Comparison of ENCODE assay signal across 8 mouse cellular contexts in genomic region chr19:5921715-5922114, GRCm38 (mm10). TPM values are rescaled to one million over a fixed set of nuclear protein-coding genes. Genes with fewer than 3 reads are reported as not detected.
A peak's percentile ranks its signal among the peaks of the same experiment; 100 is the strongest.
DNase-seq lines count a peak whose midpoint lies in the region; ATAC-seq and TF ChIP-seq lines count a peak whose summit lies in the region.

No protein-coding gene starts in this region.

- H3K4me3 ChIP-seq in ES-E14 (ENCODE audit: insufficient read depth in 1 of 2, low read depth in 1 of 2, low read length in 2 of 2, poor library complexity in 1 of 2, severe bottlenecking in 1 of 2), result peak overlapping the region in 1 of 2 experiments; percentile 49; a peak in 2 of 4 replicates
- no peak overlapping the region for H3K4me3 ChIP-seq in embryonic facial prominence, embryonic 12.5 days
- H3K4me3 ChIP-seq in limb, embryonic 14.5 days (replicated peaks; ENCODE audit: low read length), result no peak overlapping the region
- no peak overlapping the region for H3K4me3 ChIP-seq in neural tube, embryonic 14.5 days (ENCODE audit: low read depth, low read length)

- peak overlapping the region; percentile 24; the same call in 1 of the 2 replicates for H3K4me2 ChIP-seq in embryonic facial prominence, embryonic 12.5 days (replicated peaks)
- H3K4me2 ChIP-seq in limb, embryonic 14.5 days (replicated peaks; ENCODE audit: low read depth, low read length, severe bottlenecking), result peak overlapping the region; percentile 15; the same call in 1 of the 2 replicates
- H3K4me2 ChIP-seq in neural tube, embryonic 14.5 days (ENCODE audit: low read depth, low read length), result peak overlapping the region; percentile 27; the same call in 1 of the 2 replicates

- H3K9me3 ChIP-seq in ES-E14 (ENCODE audit: control insufficient read depth, insufficient read depth, low read depth, low read length), result no peaks in the 10 kb centered on the region
- H3K9me3 ChIP-seq in embryonic facial prominence, embryonic 12.5 days, result no peaks in the 10 kb centered on the region
- no peaks in the 10 kb centered on the region for H3K9me3 ChIP-seq in limb, embryonic 14.5 days (ENCODE audit: control insufficient read depth, low read length)
- H3K9me3 ChIP-seq in neural tube, embryonic 14.5 days (ENCODE audit: control insufficient read depth, low read length), result no peaks in the 10 kb centered on the region

- no peak for ATAC-seq in embryonic facial prominence, embryonic 12.5 days (ENCODE audit: insufficient number of reproducible peaks, insufficient read depth, low FRiP score, low TSS enrichment)
- ATAC-seq in limb, embryonic 14.5 days (ENCODE audit: low FRiP score, low read depth), result no peak
- no peak for ATAC-seq in neural tube, embryonic 14.5 days (ENCODE audit: low read depth)

- in situ Hi-C loops in ES-E14 (cut with MboI; ENCODE audit: low sequenced_read_pairs in 2 of 2, unreplicated experiment in 2 of 2), result no loop called here

- 16% methylated on average over 9 of the region's 9 CpGs for WGBS in embryonic facial prominence, embryonic 12.5 days
- WGBS in limb, embryonic 14.5 days, result 20% methylated on average over 9 of the region's 9 CpGs
- 25% methylated on average over 9 of the region's 9 CpGs for WGBS in neural tube, embryonic 14.5 days

- H3K4me1 ChIP-seq in ES-E14 (ENCODE audit: control insufficient read depth in 2 of 2, insufficient read depth in 2 of 2, low read length in 2 of 2, poor library complexity in 1 of 2), result peaks cover 7 to 11% of the 10 kb centered on the region in 2 experiments; a peak in 3 of 4 replicates
- 0 out of 2 replicates have a peak, but pooled peaks cover 7% of the 10 kb centered on the region for H3K4me1 ChIP-seq in embryonic facial prominence, embryonic 12.5 days
- no peaks in the 10 kb centered on the region for H3K4me1 ChIP-seq in limb, embryonic 14.5 days (ENCODE audit: control insufficient read depth, insufficient read depth, low read length)
- H3K4me1 ChIP-seq in neural tube, embryonic 14.5 days (ENCODE audit: control insufficient read depth, insufficient read depth, low read length), result peaks cover 6% of the 10 kb centered on the region; the same call in 1 of the 2 replicates

- no peak overlapping the region; the same call in 1 of the 2 replicates for H3K9ac ChIP-seq in ES-E14 (ENCODE audit: insufficient read depth, low read depth, low read length, poor library complexity, severe bottlenecking)
- H3K9ac ChIP-seq in embryonic facial prominence, embryonic 12.5 days, result no peak overlapping the region; the same call in 1 of the 2 replicates
- H3K9ac ChIP-seq in limb, embryonic 14.5 days (ENCODE audit: low read depth, low read length, severe bottlenecking), result peak overlapping the region; percentile 12; the same call in 1 of the 2 replicates
- H3K9ac ChIP-seq in neural tube, embryonic 14.5 days (replicated peaks; ENCODE audit: low read depth, low read length), result peak overlapping the region; percentile 28; the same call in 1 of the 2 replicates

- TF ChIP-seq POLR2A in limb, embryonic 14.5 days (IDR thresholded peaks at IDR 0.05; ENCODE audit: borderline replicate concordance, extremely low read depth, insufficient read depth, insufficient read length), result no peak

- peak; percentile 30 for DNase-seq in ES-E14 (ENCODE audit: low read depth, low spot score)
- peak; percentile 35 for DNase-seq in heart, postnatal 25 days (ENCODE audit: low spot score)
- no peak for DNase-seq in limb, embryonic 14.5 days (ENCODE audit: low spot score)
- no peak for DNase-seq in testis, postnatal 14 days (ENCODE audit: low spot score)
- DNase-seq in layer of hippocampus, postnatal 10 days (ENCODE audit: low spot score in 2 of 2), result no peak
- no peak for DNase-seq in testis, postnatal 10 days (ENCODE audit: low spot score)

- no peaks in the 10 kb centered on the region for H3K36me3 ChIP-seq in ES-E14 (ENCODE audit: control insufficient read depth, insufficient read depth, low read length, poor library complexity, severe bottlenecking)
- no peaks in the 10 kb centered on the region for H3K36me3 ChIP-seq in embryonic facial prominence, embryonic 12.5 days
- H3K36me3 ChIP-seq in limb, embryonic 14.5 days (ENCODE audit: control insufficient read depth, insufficient read depth, low read length), result peaks cover 6% of the 10 kb centered on the region
- H3K36me3 ChIP-seq in neural tube, embryonic 14.5 days (ENCODE audit: control insufficient read depth, insufficient read depth, low read length), result no peaks in the 10 kb centered on the region

- no peak overlapping the region for H3K27ac ChIP-seq in ES-E14 (ENCODE audit: insufficient read depth, low read depth, low read length, poor library complexity, severe bottlenecking)
- no peak overlapping the region for H3K27ac ChIP-seq in embryonic facial prominence, embryonic 12.5 days
- H3K27ac ChIP-seq in limb, embryonic 14.5 days (replicated peaks; ENCODE audit: low read depth, low read length), result no peak overlapping the region
- no peak overlapping the region for H3K27ac ChIP-seq in neural tube, embryonic 14.5 days (ENCODE audit: low read depth, low read length)

- H3K27me3 ChIP-seq in embryonic facial prominence, embryonic 12.5 days, result 0 out of 2 replicates have a peak, but pooled peaks cover 10% of the 10 kb centered on the region
- 0 out of 2 replicates have a peak, but pooled peaks cover 5% of the 10 kb centered on the region for H3K27me3 ChIP-seq in limb, embryonic 14.5 days (ENCODE audit: control insufficient read depth, insufficient read depth, low read length)
- no peaks in the 10 kb centered on the region for H3K27me3 ChIP-seq in neural tube, embryonic 14.5 days (ENCODE audit: control insufficient read depth, insufficient read depth, low read length)

- intact Hi-C loops in heart, postnatal 25 days (cut with DNase I), result loop anchor here (5.0 kb wide), 2 partner anchors 96 to 121 kb away; partner anchors contain the start of gene Capn1

TF ChIP-seq in ES-E14, 5 proteins besides CTCF, POLR2A, EP300 and RAD21:
- no peak for TF ChIP-seq ZC3H11A (IDR thresholded peaks at IDR 0.05; ENCODE audit: borderline replicate concordance, low read depth, low read length)
- no peak for TF ChIP-seq HCFC1 (IDR thresholded peaks at IDR 0.05; ENCODE audit: borderline replicate concordance, insufficient read depth, low read length)
- no peak for TF ChIP-seq MAFK (IDR thresholded peaks at IDR 0.05; ENCODE audit: insufficient read depth, low read depth, low read length)
- TF ChIP-seq ZNF384 (IDR thresholded peaks at IDR 0.05; ENCODE audit: low read depth, low read length), result no peak
- no peak for TF ChIP-seq CHD2 (IDR thresholded peaks at IDR 0.05; ENCODE audit: low read depth, low read length)
TF ChIP-seq in ES-E14: peak in this region for 0.

RNA-seq across cellular contexts. Expression of gene Cdc42ep2, which starts 2.9 kb away (rescaled TPM):
- total RNA-seq in ES-E14 (2012; rRNA removed), result 0.42 and 0.76 TPM in 2 replicates
- polyA plus RNA-seq in embryonic facial prominence, embryonic 12.5 days (2016; fragmentation: Nextera tagmentation; extraction: Ambion mirVana), result 3.6 and 4.2 TPM in 2 replicates
- total RNA-seq in heart, postnatal 25 days (2021), result 1 to 10 TPM; 9.1 to 9.8 TPM
- 9.7 and 10.0 TPM in 2 replicates for polyA plus RNA-seq in limb, embryonic 14.5 days (2012; rRNA removed)
- polyA plus RNA-seq in limb, embryonic 14.5 days (2014; fragmentation: Nextera tagmentation; extraction: Ambion mirVana), result 6.5 and 8.0 TPM in 2 replicates
- 16.7 and 17.4 TPM in 2 replicates for polyA plus RNA-seq in neural tube, embryonic 14.5 days (2014; fragmentation: Nextera tagmentation; extraction: Ambion mirVana)
- total RNA-seq in layer of hippocampus, postnatal 10 days (2021), result 1 to 10 TPM; 5.2 to 5.7 TPM

RNA-seq across cellular contexts. Expression of gene Dpf2, which starts 8.9 kb away (rescaled TPM):
- 37.9 and 39.5 TPM in 2 replicates for total RNA-seq in ES-E14 (2012; rRNA removed)
- polyA plus RNA-seq in embryonic facial prominence, embryonic 12.5 days (2016; fragmentation: Nextera tagmentation; extraction: Ambion mirVana), result 192 and 207 TPM in 2 replicates
- total RNA-seq in heart, postnatal 25 days (2021), result 10 to 100 TPM; 87.4 to 96.1 TPM
- polyA plus RNA-seq in limb, embryonic 14.5 days (2012; rRNA removed), result 179 and 199 TPM in 2 replicates
- polyA plus RNA-seq in limb, embryonic 14.5 days (2014; fragmentation: Nextera tagmentation; extraction: Ambion mirVana), result 143 and 147 TPM in 2 replicates
- 85.3 and 102 TPM in 2 replicates for polyA plus RNA-seq in neural tube, embryonic 14.5 days (2014; fragmentation: Nextera tagmentation; extraction: Ambion mirVana)
- 10 to 100 TPM; 76.0 to 79.9 TPM for total RNA-seq in layer of hippocampus, postnatal 10 days (2021)

RNA-seq across cellular contexts. Expression of gene Tigd3, which starts 27.8 kb away (rescaled TPM):
- total RNA-seq in ES-E14 (2012; rRNA removed), result 2.1 and 2.2 TPM in 2 replicates
- polyA plus RNA-seq in embryonic facial prominence, embryonic 12.5 days (2016; fragmentation: Nextera tagmentation; extraction: Ambion mirVana), result 5.3 and 6.3 TPM in 2 replicates
- under 1 TPM; 0.22 to 0.68 TPM for total RNA-seq in heart, postnatal 25 days (2021)
- 4.8 TPM in 2 replicates for polyA plus RNA-seq in limb, embryonic 14.5 days (2012; rRNA removed)
- polyA plus RNA-seq in limb, embryonic 14.5 days (2014; fragmentation: Nextera tagmentation; extraction: Ambion mirVana), result 1.7 and 2.0 TPM in 2 replicates
- polyA plus RNA-seq in neural tube, embryonic 14.5 days (2014; fragmentation: Nextera tagmentation; extraction: Ambion mirVana), result 11.4 and 12.8 TPM in 2 replicates
- total RNA-seq in layer of hippocampus, postnatal 10 days (2021), result 1 to 10 TPM; 4.4 to 5.5 TPM

RNA-seq across cellular contexts. Expression of gene Pola2, which starts 42.3 kb away (rescaled TPM):
- total RNA-seq in ES-E14 (2012; rRNA removed), result 69.7 and 80.5 TPM in 2 replicates
- 80.5 and 82.9 TPM in 2 replicates for polyA plus RNA-seq in embryonic facial prominence, embryonic 12.5 days (2016; fragmentation: Nextera tagmentation; extraction: Ambion mirVana)
- 10 to 100 TPM in 1 of 2 experiments, 1 to 10 TPM in 1; 8.9 to 11.2 TPM for total RNA-seq in heart, postnatal 25 days (2021)
- polyA plus RNA-seq in limb, embryonic 14.5 days (2012; rRNA removed), result 87.9 and 109 TPM in 2 replicates
- 65.8 and 66.3 TPM in 2 replicates for polyA plus RNA-seq in limb, embryonic 14.5 days (2014; fragmentation: Nextera tagmentation; extraction: Ambion mirVana)
- polyA plus RNA-seq in neural tube, embryonic 14.5 days (2014; fragmentation: Nextera tagmentation; extraction: Ambion mirVana), result 18.0 and 21.6 TPM in 2 replicates
- 10 to 100 TPM in 1 of 2 experiments, 1 to 10 TPM in 1; 10.0 to 10.1 TPM for total RNA-seq in layer of hippocampus, postnatal 10 days (2021)

RNA-seq across cellular contexts. Expression of gene Slc25a45, which starts 44.1 kb away (rescaled TPM):
- total RNA-seq in ES-E14 (2012; rRNA removed), result 1.2 and 1.9 TPM in 2 replicates
- 2.0 and 3.1 TPM in 2 replicates for polyA plus RNA-seq in embryonic facial prominence, embryonic 12.5 days (2016; fragmentation: Nextera tagmentation; extraction: Ambion mirVana)
- total RNA-seq in heart, postnatal 25 days (2021), result 1 to 10 TPM; 3.5 to 4.1 TPM
- polyA plus RNA-seq in limb, embryonic 14.5 days (2012; rRNA removed), result 6.2 and 6.3 TPM in 2 replicates
- polyA plus RNA-seq in limb, embryonic 14.5 days (2014; fragmentation: Nextera tagmentation; extraction: Ambion mirVana), result 2.5 and 3.0 TPM in 2 replicates
- 0.59 and 1.3 TPM in 2 replicates for polyA plus RNA-seq in neural tube, embryonic 14.5 days (2014; fragmentation: Nextera tagmentation; extraction: Ambion mirVana)
- total RNA-seq in layer of hippocampus, postnatal 10 days (2021), result 1 to 10 TPM; 2.1 to 3.6 TPM

Comparison
In these comparisons a context has a peak if more than half of its experiments do, and no peak if none do; other contexts are left out.
1. DNase-seq: peak in ES-E14 (single experiment) and heart, postnatal 25 days (single experiment); none in limb, embryonic 14.5 days (single experiment), testis, postnatal 14 days (single experiment), layer of hippocampus, postnatal 10 days (0 of 2) and testis, postnatal 10 days (single experiment).
2. H3K9ac ChIP-seq: peak in limb, embryonic 14.5 days (single experiment) and neural tube, embryonic 14.5 days (single experiment); none in ES-E14 (single experiment) and embryonic facial prominence, embryonic 12.5 days (single experiment).
3. Peak in every context shown above with its lines, with median percentiles within 50 percentile points of each other: H3K4me2 ChIP-seq.